Mouse (Mus musculus): ENCODE measurements at regions not wholly inside any gene's neighbourhood (a gene's known extent, or its start where the extent isn't known, plus 50 kb on each side); places are given as distances from the start of the nearest gene placed in this dataset.

DNA sequence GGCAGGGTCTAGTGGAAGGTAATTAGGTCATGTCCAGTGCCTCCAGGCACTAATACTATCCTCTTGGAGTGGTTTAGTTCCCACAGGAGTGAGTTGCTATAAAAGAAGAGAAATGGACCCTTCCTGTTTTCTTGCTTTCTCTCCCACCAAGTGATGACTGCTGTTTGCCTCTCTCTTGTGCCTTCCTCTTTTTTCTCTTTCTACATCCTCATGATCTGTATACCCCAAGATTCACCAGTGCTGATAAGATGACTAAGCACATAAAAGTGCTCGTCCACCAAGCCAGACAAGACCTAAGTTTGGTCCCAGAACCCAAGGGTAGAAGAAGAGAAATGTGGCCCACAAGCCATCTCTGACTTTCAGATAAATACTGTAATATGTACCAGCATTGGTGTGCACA is 265.7 kb downstream of the Sox4 start:
- Histone ChIP-seq H3K27ac (ENCODE audit: low read depth, low read length) (no peak overlapping the region), H3K9me3 (ENCODE audit: control insufficient read depth, low read length) (no peaks in the 10 kb centered on the region), H3K9ac (ENCODE audit: low read depth, low read length) (no peak overlapping the region), H3K4me2 (ENCODE audit: low read length) (no peak overlapping the region), H3K4me1 (ENCODE audit: control insufficient read depth, insufficient read depth, low read depth, low read length) (peaks cover 3% of the 10 kb centered on the region; the same call in 1 of the 2 replicates), H3K4me3 (ENCODE audit: low read length) (no peak overlapping the region), H3K36me3 (ENCODE audit: control insufficient read depth, insufficient read depth, low read length) (no peaks in the 10 kb centered on the region), H3K27me3 (replicated peaks; ENCODE audit: control insufficient read depth, insufficient read depth, low read length) (no peaks in the 10 kb centered on the region)
- 81% methylated on average over 1 of the region's 1 CpGs for WGBS
- ATAC-seq: no peak

GRCm38 (mm10) chr13:28684311-28684710 is 269.2 kb downstream of the Sox4 start:
- H3K4me2 ChIP-seq (ENCODE audit: low read length): no peak overlapping the region
- H3K9me3 ChIP-seq (ENCODE audit: control insufficient read depth, low read length): no peaks in the 10 kb centered on the region
- no peaks in the 10 kb centered on the region for H3K36me3 ChIP-seq (ENCODE audit: control insufficient read depth, insufficient read depth, low read length)
- ATAC-seq: no peak
- no peaks in the 10 kb centered on the region for H3K27me3 ChIP-seq (replicated peaks; ENCODE audit: control insufficient read depth, insufficient read depth, low read length)
- 94% methylated on average over 3 of the region's 3 CpGs for WGBS
- no peak overlapping the region for H3K4me3 ChIP-seq (ENCODE audit: low read length)
- no peak overlapping the region for H3K9ac ChIP-seq (ENCODE audit: low read depth, low read length)
- no peak overlapping the region for H3K27ac ChIP-seq (ENCODE audit: low read depth, low read length)
- H3K4me1 ChIP-seq (ENCODE audit: control insufficient read depth, insufficient read depth, low read depth, low read length): no peaks in the 10 kb centered on the region

- no peaks in the 10 kb centered on the region for H3K9me3 ChIP-seq (ENCODE audit: control insufficient read depth, low read length)
- H3K27me3 ChIP-seq (replicated peaks; ENCODE audit: control insufficient read depth, insufficient read depth, low read length): no peaks in the 10 kb centered on the region
- 97% methylated on average over 1 of the region's 1 CpGs for WGBS
- no peaks in the 10 kb centered on the region for H3K36me3 ChIP-seq (ENCODE audit: control insufficient read depth, insufficient read depth, low read length)
- no peak overlapping the region for H3K27ac ChIP-seq (ENCODE audit: low read depth, low read length)
- ATAC-seq: no peak
- no peak overlapping the region for H3K4me2 ChIP-seq (ENCODE audit: low read length)
- H3K4me1 ChIP-seq (ENCODE audit: control insufficient read depth, insufficient read depth, low read depth, low read length): no peaks in the 10 kb centered on the region
- H3K9ac ChIP-seq (ENCODE audit: low read depth, low read length): no peak overlapping the region
- no peak overlapping the region for H3K4me3 ChIP-seq (ENCODE audit: low read length)
Observed at GRCm38 (mm10) chr13:28680266-28680665, 273.2 kb downstream of the Sox4 start.

- no peaks in the 10 kb centered on the region for H3K36me3 ChIP-seq (ENCODE audit: control insufficient read depth, insufficient read depth, low read length)
- no peak overlapping the region for H3K4me2 ChIP-seq (ENCODE audit: low read length)
- H3K9me3 ChIP-seq (ENCODE audit: control insufficient read depth, low read length): no peaks in the 10 kb centered on the region
- no peaks in the 10 kb centered on the region for H3K4me1 ChIP-seq (ENCODE audit: control insufficient read depth, insufficient read depth, low read depth, low read length)
- ATAC-seq: no peak
- no peak overlapping the region for H3K27ac ChIP-seq (ENCODE audit: low read depth, low read length)
- H3K27me3 ChIP-seq (replicated peaks; ENCODE audit: control insufficient read depth, insufficient read depth, low read length): no peaks in the 10 kb centered on the region
- no peak overlapping the region for H3K4me3 ChIP-seq (ENCODE audit: low read length)
- 76% methylated on average over 3 of the region's 3 CpGs for WGBS
- H3K9ac ChIP-seq (ENCODE audit: low read depth, low read length): no peak overlapping the region
Observed at GRCm38 (mm10) chr13:28673622-28674021, 279.9 kb downstream of the Sox4 start.

- H3K27ac ChIP-seq (ENCODE audit: low read depth, low read length): no peak overlapping the region
- H3K4me1 ChIP-seq (ENCODE audit: control insufficient read depth, insufficient read depth, low read depth, low read length): no peaks in the 10 kb centered on the region
- no peaks in the 10 kb centered on the region for H3K9me3 ChIP-seq (ENCODE audit: control insufficient read depth, low read length)
- 57% methylated on average over 11 of the region's 11 CpGs for WGBS
- H3K27me3 ChIP-seq (replicated peaks; ENCODE audit: control insufficient read depth, insufficient read depth, low read length): no peaks in the 10 kb centered on the region
- no peak for ATAC-seq
- H3K4me3 ChIP-seq (ENCODE audit: low read length): no peak overlapping the region
- no peak overlapping the region for H3K4me2 ChIP-seq (ENCODE audit: low read length)
- H3K36me3 ChIP-seq (ENCODE audit: control insufficient read depth, insufficient read depth, low read length): no peaks in the 10 kb centered on the region
- no peak overlapping the region for H3K9ac ChIP-seq (ENCODE audit: low read depth, low read length)
Observed at GRCm38 (mm10) chr13:28671543-28671942, 282.0 kb downstream of the Sox4 start.

- Histone ChIP-seq H3K27ac (ENCODE audit: low read depth, low read length) (no peak overlapping the region), H3K4me2 (ENCODE audit: low read length) (no peak overlapping the region), H3K27me3 (replicated peaks; ENCODE audit: control insufficient read depth, insufficient read depth, low read length) (no peaks in the 10 kb centered on the region), H3K36me3 (ENCODE audit: control insufficient read depth, insufficient read depth, low read length) (no peaks in the 10 kb centered on the region), H3K9me3 (ENCODE audit: control insufficient read depth, low read length) (no peaks in the 10 kb centered on the region), H3K4me3 (ENCODE audit: low read length) (no peak overlapping the region), H3K9ac (ENCODE audit: low read depth, low read length) (no peak overlapping the region), H3K4me1 (ENCODE audit: control insufficient read depth, insufficient read depth, low read depth, low read length) (peaks cover 9% of the 10 kb centered on the region)
- WGBS: 86% methylated on average over 4 of the region's 4 CpGs
- no peak for ATAC-seq
Observed at GRCm38 (mm10) chr13:28669832-28670585, 283.5 kb downstream of the Sox4 start.

DNA sequence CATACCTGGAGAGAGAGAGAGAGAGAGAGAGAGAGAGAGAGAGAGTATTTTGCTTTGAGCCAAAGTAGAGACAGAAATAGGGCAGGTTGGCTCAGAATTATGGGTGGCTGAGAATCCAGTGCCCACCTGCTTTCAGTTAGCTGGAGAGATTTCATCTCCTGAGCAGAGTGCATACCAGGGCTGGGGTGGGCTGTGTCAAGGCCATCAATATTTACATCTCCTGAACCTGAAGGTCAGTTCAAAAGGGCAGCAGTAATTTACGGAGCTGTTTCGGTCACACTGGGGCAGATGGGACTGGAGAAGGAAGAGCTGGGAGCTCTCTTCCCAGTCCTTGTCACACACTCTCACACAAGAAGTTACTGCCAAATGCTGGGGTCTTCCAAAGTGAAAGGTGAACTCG is 286.7 kb downstream of the Sox4 start:
- ATAC-seq: no peak
- Histone ChIP-seq H3K27ac (ENCODE audit: low read depth, low read length) (no peak overlapping the region), H3K4me2 (ENCODE audit: low read length) (no peak overlapping the region), H3K27me3 (replicated peaks; ENCODE audit: control insufficient read depth, insufficient read depth, low read length) (no peaks in the 10 kb centered on the region), H3K4me1 (ENCODE audit: control insufficient read depth, insufficient read depth, low read depth, low read length) (peaks cover 14% of the 10 kb centered on the region), H3K4me3 (ENCODE audit: low read length) (no peak overlapping the region), H3K9me3 (ENCODE audit: control insufficient read depth, low read length) (no peaks in the 10 kb centered on the region), H3K9ac (ENCODE audit: low read depth, low read length) (no peak overlapping the region), H3K36me3 (ENCODE audit: control insufficient read depth, insufficient read depth, low read length) (no peaks in the 10 kb centered on the region)
- 78% methylated on average over 3 of the region's 3 CpGs for WGBS

DNA sequence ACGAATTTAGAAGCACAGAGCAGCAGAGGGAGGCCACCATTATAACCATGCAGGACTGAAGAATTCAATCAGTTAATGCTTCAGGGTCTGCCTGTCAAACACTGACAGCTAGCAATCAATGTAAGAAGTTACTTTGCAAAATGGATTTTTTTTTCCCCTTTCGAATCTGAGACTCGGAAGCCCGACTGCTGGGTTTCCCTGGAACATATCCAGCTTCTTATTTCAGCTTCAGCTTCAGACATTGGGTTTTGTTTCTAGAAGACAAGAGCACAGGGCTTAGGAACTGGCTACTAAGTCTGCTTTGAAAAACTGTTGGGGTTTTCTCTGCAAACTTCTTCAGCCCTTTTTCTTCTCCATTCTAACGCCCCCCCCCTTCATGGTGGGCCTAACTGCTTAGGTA is 288.4 kb downstream of the Sox4 start:
- no peak for ATAC-seq
- H3K4me2 ChIP-seq (ENCODE audit: low read length): no peak overlapping the region
- 25% methylated on average over 5 of the region's 5 CpGs for WGBS

GRCm38 (mm10) chr13:28664698-28665097 is 288.8 kb downstream of the Sox4 start:
- Histone ChIP-seq H3K27ac (ENCODE audit: low read depth, low read length) (0 out of 2 replicates have a peak overlapping the region, but pooled peaks have one; percentile 23), H3K4me1 (ENCODE audit: control insufficient read depth, insufficient read depth, low read depth, low read length) (peaks cover 14% of the 10 kb centered on the region)
- no peak; the same call in 1 of the 2 replicates for ATAC-seq

More for the DNA sequence above, 288.4 kb downstream of the Sox4 start:
- no peaks in the 10 kb centered on the region for H3K36me3 ChIP-seq (ENCODE audit: control insufficient read depth, insufficient read depth, low read length)
- H3K9me3 ChIP-seq (ENCODE audit: control insufficient read depth, low read length): no peaks in the 10 kb centered on the region
- H3K4me1 ChIP-seq (ENCODE audit: control insufficient read depth, insufficient read depth, low read depth, low read length): peaks cover 14% of the 10 kb centered on the region
- H3K4me3 ChIP-seq (ENCODE audit: low read length): no peak overlapping the region
- H3K27me3 ChIP-seq (replicated peaks; ENCODE audit: control insufficient read depth, insufficient read depth, low read length): no peaks in the 10 kb centered on the region
- H3K27ac ChIP-seq (ENCODE audit: low read depth, low read length): no peak overlapping the region
- no peak overlapping the region for H3K9ac ChIP-seq (ENCODE audit: low read depth, low read length)

More at GRCm38 (mm10) chr13:28664698-28665097, 288.8 kb downstream of the Sox4 start:
- Histone ChIP-seq H3K4me2 (ENCODE audit: low read length) (no peak overlapping the region), H3K27me3 (replicated peaks; ENCODE audit: control insufficient read depth, insufficient read depth, low read length) (no peaks in the 10 kb centered on the region), H3K36me3 (ENCODE audit: control insufficient read depth, insufficient read depth, low read length) (no peaks in the 10 kb centered on the region), H3K9ac (ENCODE audit: low read depth, low read length) (no peak overlapping the region), H3K9me3 (ENCODE audit: control insufficient read depth, low read length) (no peaks in the 10 kb centered on the region), H3K4me3 (ENCODE audit: low read length) (no peak overlapping the region)
- WGBS: 38% methylated on average over 4 of the region's 4 CpGs
